Mouse (Mus musculus): ENCODE results near the gene Atp9a. TPM values are rescaled to one million over a fixed set of nuclear protein-coding genes. Genes with fewer than 3 reads are reported as not detected.
"Not testable (repeated sequence)": the region's sequence is repeated elsewhere in the genome, so short reads cannot be mapped to it uniquely, and the experiment has no call there.

The Atp9a gene
- 161 and 198 TPM in 2 replicates for polyA plus RNA-seq (2012; rRNA removed)

DNA sequence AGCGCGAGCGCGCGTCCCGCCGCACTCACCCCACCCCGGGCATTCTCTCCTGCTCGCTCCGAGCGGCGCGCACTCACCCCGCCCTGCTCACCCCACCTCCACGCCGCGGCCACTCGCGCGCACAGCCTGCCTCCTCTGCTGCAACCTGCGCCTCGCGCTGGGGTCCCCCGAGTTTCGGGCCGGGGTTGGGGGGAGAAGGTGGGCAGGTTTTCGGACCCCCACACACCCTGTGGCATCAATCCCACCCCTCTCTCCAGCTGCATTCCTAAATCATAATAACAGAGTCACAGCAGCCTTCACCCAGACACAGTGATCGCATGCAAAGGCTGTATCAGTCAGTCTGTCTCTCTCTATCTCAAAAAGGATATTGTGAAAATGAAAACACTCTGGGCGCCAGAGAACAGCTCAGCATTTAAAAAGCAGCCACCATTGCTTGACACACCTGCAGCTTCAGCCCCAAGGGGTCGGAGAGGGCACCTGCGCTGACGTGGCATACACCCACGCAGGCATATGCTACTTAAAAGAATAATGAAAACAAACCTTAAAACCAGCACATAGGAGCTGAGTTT lies at the start of gene Atp9a:
Gene Atp9a, minus strand, starts transcription at position 351 of the 569 bp plus-strand sequence.
- peak; percentile 33 for DNase-seq (ENCODE audit: low read depth)

DNA sequence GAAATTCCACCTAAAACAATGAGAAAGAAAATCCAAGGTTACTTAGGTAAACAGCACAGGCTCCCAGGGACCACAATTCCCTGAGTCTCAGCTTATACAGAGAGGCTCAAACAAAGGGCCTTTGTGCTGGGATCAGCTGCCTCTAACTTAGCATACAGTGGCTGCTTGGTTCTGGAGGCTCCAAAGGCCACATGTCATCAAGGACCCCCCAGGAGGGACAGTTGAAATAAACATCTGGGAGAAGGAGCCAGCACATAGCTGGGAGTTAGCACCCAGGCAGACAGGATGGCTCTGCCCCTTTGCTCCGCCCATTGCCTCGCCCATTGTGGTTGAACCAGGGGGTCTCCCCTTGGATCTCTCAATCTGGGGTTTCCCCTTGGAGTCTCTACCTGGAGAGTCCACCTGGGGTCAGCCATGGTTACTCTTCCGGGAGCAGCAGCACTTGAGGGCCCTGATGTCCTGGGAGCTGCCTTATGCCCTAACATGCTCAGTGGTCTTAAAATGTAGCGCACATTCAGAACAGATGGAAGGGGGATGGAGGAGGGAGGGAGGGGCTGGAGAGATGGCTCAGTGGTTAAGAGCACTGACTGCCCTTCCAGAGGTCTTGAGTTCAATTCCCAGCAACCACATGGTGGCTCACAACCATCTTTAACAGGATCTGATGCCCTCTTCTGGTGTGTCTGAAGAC lies 49.0 kb upstream of the Atp9a start:
- DNase-seq (ENCODE audit: low read depth) = no peak

DNA sequence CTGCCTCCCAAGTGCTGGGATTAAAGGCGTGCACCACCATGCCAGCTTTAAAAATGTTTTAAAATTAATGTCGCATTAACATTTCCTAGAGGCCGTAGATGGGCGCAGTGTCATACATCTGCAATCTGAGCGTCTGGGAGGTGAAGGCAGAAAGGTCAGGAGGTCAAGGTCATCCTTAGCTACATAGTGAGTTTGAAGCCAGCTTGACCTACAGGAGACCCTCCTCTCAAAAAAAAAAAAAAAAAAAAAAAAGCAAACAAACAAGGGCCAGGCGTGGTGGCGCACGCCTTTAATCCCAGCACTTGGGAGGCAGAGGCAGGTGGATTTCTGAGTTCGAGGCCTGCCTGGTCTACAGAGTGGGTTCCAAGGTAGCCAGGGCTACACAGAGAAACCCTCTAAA lies 44.0 kb upstream of the Atp9a start:
- no peak for DNase-seq (ENCODE audit: low read depth)

DNA sequence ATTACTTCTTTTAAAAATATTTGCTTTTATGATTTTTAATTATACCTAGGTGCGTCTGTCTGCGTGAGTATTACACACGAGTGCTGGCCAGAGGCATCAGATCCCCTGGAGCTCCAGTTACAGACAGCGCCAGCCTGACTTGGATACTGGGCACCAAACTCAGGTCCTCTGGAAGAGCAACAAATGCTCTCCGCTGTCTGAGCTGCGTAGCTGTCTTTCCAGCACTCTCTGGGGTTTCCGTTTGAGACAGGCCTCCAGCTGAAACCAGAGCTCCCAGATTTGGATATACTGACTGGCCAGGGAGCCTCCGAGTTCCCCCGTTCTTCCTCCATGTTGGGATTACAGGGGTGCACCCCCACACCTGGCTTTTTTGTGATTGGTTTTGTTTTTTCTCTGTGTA lies 38.4 kb upstream of the Atp9a start:
- no peak for DNase-seq (ENCODE audit: low read depth)

DNA sequence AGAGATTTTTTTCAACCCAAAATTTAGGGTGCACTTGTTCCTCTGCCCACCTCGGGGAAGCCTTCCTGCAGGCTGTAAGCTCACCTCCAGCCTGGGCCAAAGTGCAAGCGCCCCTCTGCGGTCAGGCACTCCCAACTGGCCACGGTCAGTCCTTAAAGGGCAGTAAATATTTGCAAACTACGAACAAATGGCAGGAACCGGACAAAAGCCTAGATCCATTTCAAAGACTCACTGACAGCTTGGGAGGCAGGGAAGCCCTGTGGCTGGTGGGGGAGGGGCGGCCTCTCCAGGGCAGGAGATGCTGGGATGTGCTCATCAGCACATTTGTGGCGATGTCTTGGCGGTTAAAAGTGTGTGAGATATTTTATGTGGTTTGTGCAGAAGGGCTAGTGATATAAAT lies 37.8 kb upstream of the Atp9a start:
- no peak for DNase-seq (ENCODE audit: low read depth)

DNA sequence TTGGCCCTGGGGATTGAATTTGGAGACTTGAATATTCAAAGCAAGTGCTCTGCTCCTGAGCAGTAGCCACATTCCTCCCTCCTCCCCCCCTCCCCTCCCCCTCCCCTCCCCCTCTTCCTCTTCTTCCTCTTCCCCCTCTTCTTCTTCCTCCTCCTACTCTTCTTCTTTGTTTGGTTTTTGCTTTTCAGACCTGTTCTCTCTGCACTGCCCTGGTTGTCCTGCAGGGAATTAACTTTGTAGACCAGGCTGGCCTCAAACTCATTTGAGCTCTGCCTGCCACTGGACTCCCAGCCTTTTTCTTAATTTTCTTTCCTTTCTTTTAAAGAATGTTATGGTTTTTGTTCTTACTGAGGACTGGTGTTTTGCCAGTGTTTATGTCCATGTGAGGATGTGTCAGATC lies 35.3 kb upstream of the Atp9a start:
- no peak for DNase-seq (ENCODE audit: low read depth)

DNA sequence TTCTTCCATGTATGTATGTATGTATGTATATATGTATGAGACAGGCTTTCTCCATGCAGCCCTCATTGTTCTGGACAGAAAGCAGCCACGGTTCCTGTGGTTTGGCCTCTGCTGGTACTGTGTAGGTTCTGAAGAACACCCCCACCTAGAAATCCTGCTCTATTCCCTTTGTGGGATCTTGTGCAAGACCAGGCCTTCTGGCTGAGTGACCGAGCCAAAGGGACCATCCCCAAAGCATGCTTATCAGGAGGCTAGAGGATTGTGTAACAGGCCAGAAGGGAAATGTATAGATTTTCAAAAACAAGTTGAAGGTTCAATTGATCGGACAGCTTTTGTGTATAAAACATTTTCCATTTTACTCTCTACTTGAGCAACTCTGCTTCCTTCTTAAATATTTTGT lies 34.0 kb upstream of the Atp9a start:
- no peak for DNase-seq (ENCODE audit: low read depth)

DNA sequence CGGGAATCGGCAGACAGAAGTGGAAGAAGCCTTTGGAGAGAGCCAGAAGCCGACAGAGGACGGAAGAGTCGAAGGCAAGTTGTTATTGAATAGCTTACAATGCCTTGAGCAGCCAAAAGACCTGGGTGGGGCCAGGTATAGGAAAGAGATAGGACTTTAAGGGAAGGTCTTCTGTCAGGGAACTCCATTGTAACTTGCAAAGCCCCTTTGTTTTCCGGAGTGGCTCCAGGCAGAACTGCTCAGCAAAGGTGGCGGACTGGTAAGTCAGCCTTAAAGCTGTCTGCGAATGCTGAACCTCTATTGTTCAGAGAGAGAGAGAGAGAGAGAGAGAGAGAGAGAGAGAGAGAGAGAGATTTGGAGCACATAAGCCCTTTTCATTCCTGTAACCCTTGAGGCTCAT lies 27.1 kb upstream of the Atp9a start:
- DNase-seq (ENCODE audit: low read depth) = no peak

DNA sequence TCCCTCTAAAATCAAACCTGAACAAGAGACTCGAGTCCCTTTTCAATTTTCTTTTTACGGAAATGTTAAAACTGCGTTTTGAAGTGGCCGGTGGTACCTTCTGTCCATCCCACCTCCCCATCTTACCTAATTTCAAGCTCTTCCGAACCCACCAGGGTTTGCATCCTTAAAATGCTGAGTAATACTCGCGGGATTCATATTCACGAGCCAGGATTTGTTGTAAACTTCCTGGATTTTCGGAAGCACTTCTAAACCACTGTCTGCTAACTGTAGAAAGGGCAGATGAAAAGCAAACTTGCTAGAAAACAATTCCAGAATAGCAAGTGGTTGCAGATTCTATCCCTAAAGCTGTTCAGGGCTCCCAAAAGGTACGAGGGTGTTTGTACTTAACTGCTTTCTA lies 25.4 kb upstream of the Atp9a start, which contains the start of gene Sall4:
Gene Sall4, minus strand, starts transcription at position 362 of the 400 bp plus-strand sequence.
- no peak for DNase-seq (ENCODE audit: low read depth)

DNA sequence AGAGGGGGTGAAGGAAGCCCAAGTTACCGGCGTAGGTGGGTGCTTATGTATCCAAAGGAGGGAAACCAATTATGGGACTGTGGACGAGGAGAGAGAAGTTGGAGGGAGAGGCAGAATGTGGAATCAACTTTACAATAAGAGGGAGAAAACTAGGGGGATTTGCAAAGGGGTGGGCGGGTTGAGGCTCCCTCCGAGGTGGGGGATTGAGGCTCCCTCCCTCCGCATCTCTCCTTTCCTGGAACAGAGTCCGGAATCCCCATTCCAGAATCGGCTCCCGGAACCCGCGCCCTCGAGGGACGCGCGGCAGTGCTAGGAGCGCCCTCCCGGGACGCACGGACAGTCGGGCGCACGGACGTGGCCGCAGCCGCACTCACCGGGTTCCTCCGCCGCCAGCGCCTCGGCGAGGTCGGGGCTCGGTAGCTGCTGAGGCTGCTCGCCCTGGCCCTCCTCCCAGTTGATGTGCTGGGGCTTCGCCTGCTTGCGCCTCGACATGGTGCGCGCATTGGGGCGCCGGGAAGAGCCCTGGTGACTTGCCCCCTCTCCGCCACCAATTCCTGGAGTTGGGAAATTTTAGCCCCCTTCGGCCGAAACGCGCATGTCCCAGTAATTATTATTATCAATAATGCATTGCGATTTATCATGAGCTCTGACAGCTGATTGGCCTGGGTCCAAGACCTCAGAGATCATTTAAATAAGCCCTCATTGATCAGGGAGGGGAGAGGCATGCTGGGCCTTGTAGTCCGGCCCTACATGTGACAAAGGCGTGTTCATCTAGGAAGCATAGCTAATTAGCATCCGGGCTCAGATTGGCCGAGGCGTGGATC lies 24.5 kb upstream of the Atp9a start:
- DNase-seq (ENCODE audit: low read depth) = no peak

DNA sequence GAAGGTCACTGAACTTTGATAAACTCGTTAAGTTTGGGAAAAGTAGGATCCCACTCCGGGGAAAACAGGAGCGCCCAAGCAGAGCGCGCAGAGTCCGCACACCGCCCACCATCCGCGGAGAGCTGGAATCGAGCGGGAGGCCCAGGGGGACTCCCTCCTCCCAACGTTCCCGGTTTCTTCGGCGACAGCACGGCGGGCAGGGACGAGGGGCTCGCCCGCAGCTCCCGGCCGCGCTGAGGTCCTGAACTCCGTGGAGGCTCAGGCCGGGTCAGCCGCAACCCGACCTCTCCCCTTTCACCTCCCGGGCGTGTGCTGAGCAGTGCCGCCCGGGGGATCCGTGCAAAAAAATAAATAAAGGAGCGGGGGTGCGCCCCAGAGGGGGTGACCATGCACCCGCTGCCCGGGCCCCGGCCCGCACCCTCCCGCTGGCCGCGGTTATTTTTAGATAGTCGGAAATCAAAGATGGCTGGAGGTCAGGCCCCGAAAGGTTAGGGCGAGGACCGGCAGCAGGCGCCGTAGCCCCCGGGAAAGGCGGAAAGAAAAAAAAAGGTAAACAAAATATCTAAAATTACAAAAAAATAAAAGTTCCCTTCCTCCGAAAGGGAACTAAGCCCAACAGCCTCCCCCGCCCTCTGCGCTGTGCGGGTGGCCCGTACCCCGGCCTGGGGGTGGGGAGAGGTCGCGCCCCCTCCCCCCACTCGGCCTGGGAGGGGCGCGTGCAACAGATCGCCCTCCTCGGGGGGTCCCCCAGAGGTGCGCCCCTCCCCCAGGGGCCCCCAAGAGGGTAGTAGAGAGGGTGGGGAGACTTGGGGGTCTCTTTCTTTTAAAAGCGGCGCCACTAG lies 23.7 kb upstream of the Atp9a start:
- no peak for DNase-seq (ENCODE audit: low read depth)

DNA sequence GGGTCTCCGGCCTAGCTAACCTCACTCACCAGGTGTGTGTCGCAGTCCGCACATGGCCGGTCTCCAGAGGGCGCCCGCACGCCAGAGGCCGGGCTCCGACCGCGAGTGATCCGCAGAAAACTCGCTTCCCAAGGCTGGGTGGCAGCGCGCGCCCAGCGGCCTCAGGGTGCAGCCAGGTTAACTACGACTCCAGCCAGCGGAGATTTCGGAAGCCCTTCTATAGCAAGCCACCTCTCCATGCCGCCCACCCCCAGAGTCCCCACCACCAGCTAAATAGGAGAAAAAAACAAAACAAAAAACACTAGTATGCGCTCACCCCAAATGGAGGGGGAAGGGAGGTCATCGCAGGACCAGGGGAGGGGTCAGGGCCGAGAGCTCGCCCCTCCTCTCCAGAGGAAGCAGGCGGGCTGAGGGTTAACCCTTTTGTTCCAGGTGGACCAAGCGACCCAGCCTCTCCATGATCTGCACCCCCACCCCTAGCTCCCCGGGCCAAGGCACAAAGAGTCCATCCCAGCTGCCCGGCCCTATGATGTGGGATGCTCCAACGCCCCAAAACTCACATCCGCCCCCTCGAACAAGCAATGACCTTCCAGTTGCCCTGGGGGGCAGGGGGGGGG lies 23.0 kb upstream of the Atp9a start:
- DNase-seq (ENCODE audit: low read depth) = no peak

DNA sequence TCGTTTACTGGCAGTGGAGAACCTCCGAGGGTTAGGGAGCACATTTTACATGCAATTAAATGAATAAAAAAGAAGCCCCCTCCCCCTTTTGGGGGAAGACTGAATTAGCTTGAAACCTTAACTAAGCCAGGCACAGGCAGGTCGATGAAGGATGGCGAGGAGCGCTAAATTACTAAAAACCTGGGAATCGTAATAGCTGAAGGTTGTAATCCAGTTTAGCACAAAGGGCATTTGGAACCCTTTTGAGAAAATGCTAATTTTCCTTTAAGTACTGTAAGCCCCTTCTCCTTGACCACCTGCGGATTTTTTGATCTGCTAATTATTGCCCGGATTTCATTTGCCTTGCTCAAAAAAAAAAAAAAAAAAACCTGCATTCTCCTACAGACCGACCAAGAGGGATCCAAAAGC lies 22.3 kb upstream of the Atp9a start:
- DNase-seq (ENCODE audit: low read depth) = no peak

DNA sequence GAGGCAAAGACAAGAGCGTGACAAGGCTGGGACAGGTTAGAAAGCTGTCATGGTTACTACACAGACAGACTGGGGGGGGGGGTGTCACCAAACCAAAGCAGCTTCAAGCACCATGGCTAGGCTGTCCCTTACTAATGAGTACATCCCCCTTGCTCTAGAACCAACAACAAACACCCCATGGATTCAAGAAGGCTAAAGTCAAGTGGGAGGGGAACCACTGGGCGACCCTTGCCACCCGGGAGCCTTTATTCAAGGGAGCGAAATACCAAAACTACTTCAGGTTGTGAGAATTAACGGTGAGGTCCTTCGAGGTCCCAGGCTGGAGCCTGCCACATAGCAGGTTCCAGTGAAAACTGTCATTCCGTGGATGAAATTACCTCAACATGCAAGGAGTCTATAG lies 21.6 kb upstream of the Atp9a start:
- no peak for DNase-seq (ENCODE audit: low read depth)

DNA sequence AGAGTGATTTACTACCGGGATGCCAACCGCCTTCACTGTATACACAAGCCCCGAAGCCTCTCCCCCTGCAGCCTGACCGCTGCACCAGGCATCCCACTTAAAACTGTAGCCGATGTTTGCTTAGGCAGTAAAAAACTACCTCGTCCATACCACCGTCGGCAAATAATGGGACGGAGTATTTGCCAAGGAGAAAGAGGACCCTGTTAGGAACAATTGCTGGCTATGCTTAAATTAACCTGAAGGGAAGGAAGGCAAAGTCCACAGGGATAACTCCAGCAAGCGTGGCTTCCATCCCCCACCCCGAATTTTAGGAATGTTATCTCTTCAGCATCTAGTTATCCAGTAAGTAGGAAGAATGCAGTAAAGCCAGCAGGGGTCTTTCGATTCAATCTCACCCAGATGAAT lies 20.2 kb upstream of the Atp9a start:
- no peak for DNase-seq (ENCODE audit: low read depth)

DNA sequence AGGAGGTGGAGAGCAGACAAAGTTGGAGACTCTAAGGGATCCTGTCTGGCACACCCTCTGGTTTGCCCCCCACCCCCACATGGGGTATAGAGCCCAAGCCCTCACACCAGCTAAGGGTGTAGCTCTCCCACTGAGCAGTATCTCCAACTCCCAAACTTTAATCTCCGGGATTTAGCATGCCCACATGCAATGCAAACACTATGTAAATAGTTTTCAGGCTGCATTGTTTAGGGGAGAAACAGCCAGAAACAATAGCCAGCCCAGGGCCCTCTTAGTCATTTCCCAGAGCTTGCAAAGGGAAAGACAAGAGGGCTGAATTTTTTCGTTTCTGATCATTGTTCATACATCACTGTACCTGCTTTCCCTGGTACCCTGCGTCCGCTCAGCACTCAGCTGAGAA lies 19.7 kb upstream of the Atp9a start:
- DNase-seq (ENCODE audit: low read depth) = no peak

DNA sequence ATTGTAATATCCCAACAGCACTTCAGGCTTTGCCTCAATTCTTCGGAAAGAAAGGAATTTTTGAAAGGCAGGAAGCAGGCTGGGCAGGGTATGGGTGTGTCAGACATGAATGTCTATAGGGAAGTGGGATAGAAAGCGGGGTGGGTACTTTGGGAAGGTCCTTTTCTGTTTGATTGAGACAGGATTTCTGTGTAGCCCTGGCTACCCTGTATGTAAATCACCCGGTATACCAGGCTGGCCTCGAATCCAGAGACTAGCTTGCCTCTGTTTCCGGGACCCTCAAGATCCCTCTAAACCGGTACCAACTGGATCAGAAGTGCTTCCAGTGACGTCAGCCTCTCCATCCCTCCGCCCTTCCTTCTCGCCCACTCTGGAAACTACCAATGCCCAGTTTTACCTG lies 18.9 kb upstream of the Atp9a start:
- no peak for DNase-seq (ENCODE audit: low read depth)

DNA sequence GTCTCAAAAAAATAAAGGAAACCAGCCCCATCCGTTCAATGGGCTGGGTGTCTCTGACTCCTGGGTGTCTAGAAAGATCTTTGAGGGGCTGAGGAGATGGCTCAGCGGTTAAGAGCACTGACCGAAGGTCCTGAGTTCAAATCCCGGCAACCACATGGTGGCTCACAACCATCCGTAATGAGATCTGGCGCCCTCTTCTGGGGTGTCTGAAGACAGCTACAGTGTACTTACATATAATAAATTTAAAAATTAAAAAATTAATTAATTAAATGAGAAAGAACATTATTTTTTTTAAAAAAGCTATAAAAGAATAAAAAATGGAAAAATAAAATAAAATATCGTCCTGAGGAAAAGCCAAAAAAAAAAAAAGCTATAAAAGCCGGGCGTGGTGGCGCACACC lies 2.2 kb upstream of the Atp9a start:
- DNase-seq (ENCODE audit: low read depth) = not testable (repeated sequence)

DNA sequence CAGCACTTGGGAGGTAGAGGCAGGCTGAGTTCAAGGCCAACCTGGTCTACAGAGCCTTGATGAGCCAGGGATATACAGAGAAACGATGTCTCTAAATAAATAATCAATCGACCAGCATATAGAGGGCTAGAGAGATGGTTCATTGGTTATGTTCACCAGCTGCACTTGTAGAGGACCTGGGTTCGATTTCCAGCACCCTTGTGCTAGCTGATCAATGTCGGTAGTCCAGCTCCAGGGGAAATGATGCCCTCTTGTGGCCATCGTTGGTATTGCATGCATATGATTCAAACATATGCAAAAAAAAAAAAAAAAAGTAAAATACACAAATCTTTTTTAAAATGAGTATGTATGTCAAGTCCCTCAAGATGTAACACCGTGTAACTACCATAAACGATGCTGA lies 440 bp upstream of the Atp9a start:
- no peak for DNase-seq (ENCODE audit: low read depth)

DNA sequence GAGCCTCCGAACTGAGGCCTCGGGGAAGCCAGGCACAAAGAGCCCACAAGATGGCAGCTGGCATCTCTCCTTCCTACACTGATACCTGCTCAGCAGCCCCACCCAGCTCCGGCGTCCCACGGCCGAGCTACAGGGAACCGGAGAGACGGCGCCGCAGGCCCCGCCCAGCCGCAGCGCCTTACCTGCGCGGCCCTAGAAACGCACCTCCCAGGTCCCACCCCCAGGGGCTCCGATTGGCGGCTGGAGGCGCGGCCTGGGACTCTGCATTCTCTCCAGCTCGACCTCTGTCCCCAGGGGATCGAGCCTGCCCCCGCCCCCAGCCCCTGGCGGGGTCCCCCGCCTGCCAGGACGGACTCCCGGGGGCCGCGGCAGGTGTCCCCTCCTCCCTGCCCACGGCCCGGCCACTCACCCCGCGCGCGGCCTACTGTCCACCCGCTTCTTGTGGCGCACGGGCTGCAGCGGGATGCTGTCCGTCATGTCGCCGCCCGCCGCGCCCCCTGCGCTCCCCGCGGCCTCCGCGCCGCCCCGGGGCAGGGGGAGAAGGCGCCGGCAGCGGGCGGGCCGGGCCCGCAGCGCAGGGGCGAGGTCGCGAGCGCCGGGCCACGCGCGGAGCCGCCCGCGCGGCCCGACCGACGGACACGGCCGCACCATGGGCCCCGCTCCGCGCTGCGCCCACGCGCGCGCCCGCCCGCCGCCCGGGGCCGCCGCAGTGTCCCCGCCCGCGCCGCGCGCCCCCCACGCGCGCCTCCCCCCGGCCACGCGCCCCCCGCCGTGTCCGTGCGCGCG lies 743 bp downstream of the Atp9a start:
- DNase-seq (ENCODE audit: low read depth) = peak; percentile 30

DNA sequence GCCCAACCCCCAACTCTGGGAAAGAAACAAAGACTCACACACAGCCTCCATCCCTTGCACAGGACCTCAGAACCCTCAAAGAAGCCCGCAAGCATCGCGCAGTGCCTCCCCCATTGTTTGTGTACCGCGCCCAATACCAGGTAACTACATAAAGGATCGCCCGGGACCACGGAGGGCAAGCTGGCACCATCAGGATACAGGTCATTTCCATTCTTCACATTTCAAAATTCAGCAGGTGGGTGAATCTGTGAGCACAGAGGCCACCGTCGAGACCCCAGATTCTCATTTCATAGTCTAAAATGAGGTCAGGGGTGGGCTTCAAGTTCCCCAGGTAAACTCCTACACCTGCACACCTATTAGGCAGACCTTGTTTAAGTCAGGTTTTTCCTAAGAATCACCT lies 1.7 kb downstream of the Atp9a start:
- no peak for DNase-seq (ENCODE audit: low read depth)

Data from gonadal fat pad, adult 2 months (tissue).